Mouse (Mus musculus) lung, embryonic 14.5 days (tissue): ENCODE results near the gene Phtf2. TPM values are rescaled to one million over a fixed set of nuclear protein-coding genes. Genes with fewer than 3 reads are reported as not detected.
A peak's percentile ranks its signal among the peaks of the same experiment; 100 is the strongest.
"Not testable (repeated sequence)": the region's sequence is repeated elsewhere in the genome, so short reads cannot be mapped to it uniquely, and the experiment has no call there.

ENCODE experiments used
- ATAC-seq: fragments of 200-750 bp; cut with Nextera tagmentation; 2 replicates; pipeline ENCODE4 v1.8.0; 2017; ENCODE audit warnings: mild to moderate bottlenecking, moderate TSS enrichment, moderate library complexity; ENCODE audit not compliant: insufficient read depth
- DNase-seq: peaks from one replicate; pipeline ENCODE4 v3.0.0-alpha.2; 2015
- H3K27ac ChIP-seq: fragments of 300-500 bp; sonication (generic); 2 replicates; pipeline ENCODE4 v1.5.1; 2014; ENCODE audit warnings: low read depth, mild to moderate bottlenecking, moderate library complexity
- H3K27me3 ChIP-seq: fragments of 300-500 bp; sonication (generic); 2 replicates; pipeline ENCODE4 v1.6.1; 2014; ENCODE audit warnings: low read length, control low read depth; ENCODE audit not compliant: insufficient read depth
- H3K36me3 ChIP-seq: fragments of 300-500 bp; sonication (generic); 2 replicates; pipeline ENCODE4 v1.6.1; 2014; ENCODE audit warnings: control low read depth; ENCODE audit not compliant: insufficient read depth
- H3K4me1 ChIP-seq: fragments of 300-500 bp; sonication (generic); 2 replicates; pipeline ENCODE4 v1.6.1; 2014; ENCODE audit warnings: antibody characterized with exemption, control low read depth; ENCODE audit not compliant: insufficient read depth
- H3K4me2 ChIP-seq: fragments of 300-500 bp; sonication (generic); 2 replicates; pipeline ENCODE4 v1.6.1; 2014; ENCODE audit warnings: mild to moderate bottlenecking
- H3K4me3 ChIP-seq: fragments of 300-500 bp; sonication (generic); 2 replicates; pipeline ENCODE4 v1.5.1; 2014; ENCODE audit warnings: low read depth, low read length
- H3K9ac ChIP-seq: fragments of 300-500 bp; sonication (generic); 2 replicates; pipeline ENCODE4 v1.6.1; 2014
- H3K9me3 ChIP-seq: fragments of 300-500 bp; sonication (generic); 2 replicates; pipeline ENCODE4 v1.6.1; 2016; ENCODE audit warnings: low read depth, low read length, control low read depth
- CTCF ChIP-seq: IDR thresholded peaks from 2 replicates; pipeline ENCODE4 v1.5.1; 2016; ENCODE audit warnings: antibody characterized with exemption, low read depth
- WGBS: fragments of 180-500 bp; shearing (Covaris S2); extraction: QIAGEN DNeasy Blood & Tissue Kit; methylation state at CpG from one replicate; pipeline ENCODE4 v1.1.7; 2014; 5-methylcytosine and 5-hydroxymethylcytosine counted together
- polyA plus RNA-seq: library from polyadenylated mRNA; unstranded; fragments of >200 nt; fragmentation: Nextera tagmentation; extraction: Ambion mirVana; gene quantifications from 2 replicates; pipeline ENCODE4 v1.2.1, GENCODE M21; 2014

The Phtf2 gene
- polyA plus RNA-seq, 1 experiment from 2014 or later: 12.4 TPM

DNA sequence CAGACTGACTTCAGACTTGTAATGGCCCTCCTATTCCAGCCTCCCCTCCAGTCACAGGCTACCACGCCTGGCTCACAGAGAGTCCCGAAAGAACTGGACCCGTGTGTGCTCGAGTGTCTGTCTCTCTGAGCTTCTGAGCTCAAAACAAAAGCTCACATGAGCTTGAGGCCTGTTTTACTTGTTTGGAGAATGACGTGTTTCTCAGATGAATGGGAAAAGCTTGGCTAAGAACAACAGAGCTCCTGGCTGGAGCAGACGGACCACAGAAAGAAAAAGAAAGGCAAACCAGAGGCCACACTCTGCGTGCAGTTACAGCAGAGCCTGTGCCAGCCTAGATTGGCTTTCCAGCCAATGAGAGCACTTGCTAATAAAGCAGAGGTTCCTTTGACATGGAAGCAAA lies 130.2 kb downstream of the Phtf2 start:
- Histone ChIP-seq H3K4me3 (no peak overlapping the region), H3K27me3 (no peaks in the 10 kb centered on the region), H3K9ac (no peak overlapping the region), H3K27ac (peak overlapping the region; percentile 10; the same call in 1 of the 2 replicates), H3K9me3 (no peaks in the 10 kb centered on the region), H3K36me3 (no peaks in the 10 kb centered on the region), H3K4me2 (no peak overlapping the region), H3K4me1 (no peaks in the 10 kb centered on the region)
- ATAC-seq (peak; percentile 64), DNase-seq (peak; percentile 32)
- TF ChIP-seq CTCF: no peak
- 50% methylated on average over 7 of the region's 7 CpGs for WGBS

DNA sequence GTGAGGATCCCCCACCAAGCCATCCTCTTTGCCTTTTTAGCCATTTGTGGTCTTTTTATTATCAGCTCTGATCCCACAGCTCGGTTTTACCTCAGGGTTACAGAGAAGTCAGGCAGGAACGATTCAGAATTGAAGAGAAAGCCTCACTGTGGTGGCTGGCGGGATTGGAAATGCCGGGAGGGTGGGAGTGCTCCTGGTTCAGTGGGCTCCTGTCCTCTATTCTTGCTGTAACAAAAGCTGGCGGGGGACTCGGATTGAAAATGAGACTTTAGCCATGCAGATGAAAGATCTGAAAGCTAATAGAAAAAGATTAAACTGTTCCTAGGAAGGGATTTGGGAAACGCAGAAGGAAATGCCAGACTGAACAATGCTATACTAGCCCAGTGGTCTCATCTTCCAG lies 130.9 kb downstream of the Phtf2 start:
- H3K27ac ChIP-seq: no peak overlapping the region
- no peaks in the 10 kb centered on the region for H3K27me3 ChIP-seq
- H3K9ac ChIP-seq: no peak overlapping the region
- ATAC-seq (no peak), DNase-seq (no peak)
- no peak overlapping the region for H3K4me3 ChIP-seq
- H3K4me2 ChIP-seq: no peak overlapping the region
- WGBS: 78% methylated on average over 7 of the region's 7 CpGs
- no peak for TF ChIP-seq CTCF
- no peaks in the 10 kb centered on the region for H3K4me1 ChIP-seq
- H3K36me3 ChIP-seq: no peaks in the 10 kb centered on the region
- H3K9me3 ChIP-seq: no peaks in the 10 kb centered on the region

DNA sequence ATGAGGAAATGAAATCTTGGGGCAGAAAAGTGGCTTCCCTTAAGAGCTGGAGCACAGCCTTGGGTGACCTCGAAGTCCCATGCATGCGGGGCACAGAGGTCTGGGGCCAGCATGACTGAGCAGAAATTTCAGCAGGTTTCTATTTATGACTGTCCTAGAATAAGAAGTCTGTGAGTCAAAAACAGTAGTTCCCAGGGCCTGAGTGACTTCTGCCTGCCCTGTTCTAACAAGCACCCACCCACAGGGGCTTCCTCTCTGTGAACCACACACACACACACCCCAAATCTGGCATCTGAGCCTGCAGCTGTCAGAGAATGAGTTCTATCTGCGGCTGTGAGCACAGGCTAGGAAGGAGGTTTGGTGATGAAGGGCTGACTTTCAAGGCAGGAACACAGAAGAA lies 132.4 kb downstream of the Phtf2 start:
- Histone ChIP-seq H3K36me3 (no peaks in the 10 kb centered on the region), H3K9me3 (no peaks in the 10 kb centered on the region), H3K4me2 (no peak overlapping the region), H3K4me1 (no peaks in the 10 kb centered on the region), H3K4me3 (no peak overlapping the region), H3K9ac (no peak overlapping the region), H3K27me3 (no peaks in the 10 kb centered on the region), H3K27ac (no peak overlapping the region)
- TF ChIP-seq CTCF: no peak
- DNase-seq (no peak), ATAC-seq (no peak)
- WGBS: 79% methylated on average over 3 of the region's 3 CpGs

DNA sequence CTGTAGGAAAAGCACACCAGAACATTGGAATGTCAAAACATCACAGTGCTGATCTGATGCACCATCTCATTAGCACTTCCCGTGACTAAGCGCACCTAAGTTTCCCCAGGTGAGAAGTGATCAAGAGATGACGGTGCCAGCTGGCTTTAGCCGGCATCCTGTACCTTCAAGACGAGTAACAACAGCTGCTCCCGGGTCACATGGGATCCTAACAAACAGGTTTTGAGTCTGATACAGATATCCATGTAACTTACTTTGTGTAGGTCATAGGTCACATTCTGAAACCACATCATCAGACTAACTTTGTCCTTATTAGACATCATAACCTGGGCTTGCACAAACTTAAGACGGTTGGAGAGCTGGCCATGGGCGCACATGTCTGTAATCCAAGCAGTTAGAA lies 133.1 kb downstream of the Phtf2 start:
- H3K9ac ChIP-seq: no peak overlapping the region
- no peak overlapping the region for H3K27ac ChIP-seq
- WGBS: 77% methylated on average over 8 of the region's 8 CpGs
- H3K4me2 ChIP-seq: no peak overlapping the region
- H3K4me1 ChIP-seq: no peaks in the 10 kb centered on the region
- no peak overlapping the region for H3K4me3 ChIP-seq
- ATAC-seq: no peak
- no peaks in the 10 kb centered on the region for H3K36me3 ChIP-seq
- TF ChIP-seq CTCF: no peak
- no peaks in the 10 kb centered on the region for H3K27me3 ChIP-seq
- no peak for DNase-seq
- no peaks in the 10 kb centered on the region for H3K9me3 ChIP-seq

DNA sequence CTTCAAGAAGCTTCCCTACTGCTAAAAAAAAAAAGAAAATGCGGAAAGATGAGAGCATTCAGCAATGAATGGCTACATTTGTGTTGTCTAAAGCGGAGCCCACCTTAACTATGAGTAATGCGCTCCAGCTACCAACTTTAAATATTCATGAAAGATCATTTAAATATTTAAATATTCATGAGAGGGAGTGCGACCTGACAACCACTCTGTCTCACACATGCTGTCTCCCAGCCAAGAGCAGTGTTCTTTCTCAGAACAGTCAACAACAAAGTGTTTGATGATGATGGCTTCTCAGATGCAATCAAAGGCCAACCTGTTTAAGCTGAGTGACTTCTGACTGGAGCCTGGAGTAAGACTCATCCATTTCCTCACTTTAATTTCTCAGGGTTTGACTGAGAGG lies 133.8 kb downstream of the Phtf2 start:
- Histone ChIP-seq H3K9ac (no peak overlapping the region), H3K27me3 (no peaks in the 10 kb centered on the region), H3K4me1 (no peaks in the 10 kb centered on the region), H3K9me3 (no peaks in the 10 kb centered on the region), H3K27ac (no peak overlapping the region), H3K36me3 (no peaks in the 10 kb centered on the region), H3K4me2 (no peak overlapping the region), H3K4me3 (no peak overlapping the region)
- DNase-seq (no peak), ATAC-seq (no peak)
- no peak for TF ChIP-seq CTCF
- 80% methylated on average over 4 of the region's 4 CpGs for WGBS

DNA sequence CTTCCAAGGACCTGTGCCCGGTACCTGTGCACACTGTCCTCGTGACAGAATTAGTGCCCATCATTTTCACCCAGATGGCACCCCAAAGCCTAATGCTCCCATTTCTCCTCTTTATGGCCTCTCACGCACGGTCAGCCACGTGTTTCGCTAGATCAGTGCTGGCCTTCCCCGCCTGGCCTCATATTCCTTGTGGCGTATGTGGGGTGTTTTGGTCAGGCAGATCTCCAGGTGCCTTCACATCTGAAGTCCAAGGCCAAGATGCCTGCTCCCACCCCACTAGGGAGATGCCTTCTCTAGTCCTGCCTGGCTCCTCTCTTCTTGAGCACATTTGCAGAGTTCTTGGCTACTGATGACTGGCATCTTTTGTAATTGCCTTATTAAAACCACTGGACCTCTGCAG lies 140.0 kb downstream of the Phtf2 start:
- no peaks in the 10 kb centered on the region for H3K4me1 ChIP-seq
- ATAC-seq (no peak), DNase-seq (no peak)
- WGBS: 88% methylated on average over 8 of the region's 8 CpGs
- TF ChIP-seq CTCF: no peak
- no peak overlapping the region for H3K27ac ChIP-seq
- H3K4me3 ChIP-seq: no peak overlapping the region
- no peak overlapping the region for H3K4me2 ChIP-seq
- H3K9ac ChIP-seq: no peak overlapping the region
- no peaks in the 10 kb centered on the region for H3K27me3 ChIP-seq
- no peaks in the 10 kb centered on the region for H3K9me3 ChIP-seq
- H3K36me3 ChIP-seq: no peaks in the 10 kb centered on the region

DNA sequence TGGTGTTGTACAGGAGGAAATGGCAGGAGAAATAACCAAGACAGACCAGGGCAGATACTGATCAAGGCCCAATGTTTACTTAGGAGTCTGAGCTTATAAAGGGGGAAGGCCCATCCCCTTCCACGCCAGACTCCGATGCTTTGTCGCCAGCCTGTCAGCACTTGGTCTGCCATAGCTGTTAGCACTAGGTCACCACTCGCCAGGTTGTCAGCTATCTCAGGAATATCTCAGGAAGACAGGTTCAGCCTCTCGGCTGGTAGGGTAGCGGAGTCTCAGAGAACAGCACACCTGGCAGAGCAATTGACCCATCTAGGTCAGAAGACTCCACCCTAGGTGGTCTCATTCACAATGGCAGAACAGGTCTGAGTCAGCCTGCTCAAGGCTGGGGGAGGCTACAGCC lies 140.7 kb downstream of the Phtf2 start:
- H3K9ac ChIP-seq: no peak overlapping the region
- H3K4me1 ChIP-seq: no peaks in the 10 kb centered on the region
- 50% methylated on average over 6 of the region's 6 CpGs for WGBS
- H3K4me2 ChIP-seq: no peak overlapping the region
- H3K27ac ChIP-seq: no peak overlapping the region
- DNase-seq (no peak), ATAC-seq (no peak)
- H3K4me3 ChIP-seq: no peak overlapping the region
- H3K36me3 ChIP-seq: no peaks in the 10 kb centered on the region
- H3K9me3 ChIP-seq: no peaks in the 10 kb centered on the region
- TF ChIP-seq CTCF: no peak
- H3K27me3 ChIP-seq: no peaks in the 10 kb centered on the region

DNA sequence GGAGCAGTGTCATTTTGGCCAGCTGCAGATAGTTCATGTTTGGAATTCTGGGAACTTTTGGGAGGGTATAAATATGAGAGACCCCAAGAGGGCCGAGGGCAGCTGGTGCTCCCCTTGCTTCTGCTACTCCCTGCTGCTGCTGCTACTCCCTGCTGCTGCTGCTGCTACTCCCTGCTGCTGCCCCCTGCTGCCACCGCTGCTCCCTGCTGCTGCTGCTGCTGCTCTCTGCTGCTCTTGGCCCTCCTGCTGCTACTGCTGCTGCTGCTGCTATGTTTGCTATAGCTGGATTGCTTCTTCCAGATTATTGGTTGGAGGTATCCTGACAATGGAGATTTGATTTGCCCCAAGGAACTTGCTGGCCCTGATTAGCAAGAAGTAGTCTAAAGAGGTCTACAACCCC lies 143.1 kb downstream of the Phtf2 start:
- DNase-seq (no peak), ATAC-seq (no peak)
- Histone ChIP-seq H3K36me3 (no peaks in the 10 kb centered on the region), H3K9ac (no peak overlapping the region), H3K27ac (no peak overlapping the region), H3K4me1 (no peaks in the 10 kb centered on the region), H3K9me3 (no peaks in the 10 kb centered on the region), H3K27me3 (no peaks in the 10 kb centered on the region), H3K4me3 (no peak overlapping the region), H3K4me2 (no peak overlapping the region)
- peak; percentile 31; the same call in 1 of the 2 replicates for TF ChIP-seq CTCF
- 40% methylated on average over 2 of the region's 2 CpGs for WGBS

DNA sequence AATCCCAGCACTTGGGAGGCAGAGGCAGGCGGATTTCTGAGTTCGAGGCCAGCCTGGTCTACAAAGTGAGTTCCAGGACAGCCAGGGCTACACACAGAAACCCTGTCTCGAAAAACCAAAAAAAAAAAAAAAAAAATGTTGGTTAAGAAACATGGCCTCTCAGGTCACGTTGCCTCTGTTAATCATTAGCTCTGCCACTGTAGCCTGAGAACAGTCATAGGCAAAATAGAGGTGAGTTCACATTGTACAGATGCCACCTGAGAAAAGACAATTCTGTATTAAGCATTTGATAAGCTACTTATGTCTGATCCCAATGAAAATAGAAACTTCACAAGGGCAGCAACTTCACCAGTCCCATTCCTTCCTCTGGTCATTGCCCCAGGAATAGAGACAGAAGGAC lies 158.7 kb downstream of the Phtf2 start:
- 81% methylated on average over 4 of the region's 4 CpGs for WGBS

More for the DNA sequence above, 158.7 kb downstream of the Phtf2 start:
- ATAC-seq, H3K9me3 ChIP-seq, H3K9ac ChIP-seq, H3K27ac ChIP-seq, H3K27me3 ChIP-seq, H3K36me3 ChIP-seq, DNase-seq, H3K4me2 ChIP-seq, H3K4me3 ChIP-seq, H3K4me1 ChIP-seq: not testable (repeated sequence)
